Mouse (Mus musculus) activated CD4-positive, CD25-positive, alpha-beta regulatory T cell, adult 9 weeks (primary cell): ENCODE data around the gene Urgcp. TPM values are rescaled to one million over a fixed set of nuclear protein-coding genes. Genes with fewer than 3 reads are reported as not detected.

ENCODE experiments used
- polyA plus RNA-seq: library from polyadenylated mRNA; unstranded; fragments of 100-300 nt; shearing (Covaris generic); gene quantifications from one replicate; pipeline ENCODE4 v1.2.1, GENCODE M21; 2017

Urgcp gene
- 31.9 TPM for polyA plus RNA-seq

GRCm38 (mm10) chr11:5761820-5762632 is at the start of gene Urgcp:
Gene Urgcp, minus strand, starts transcription at chr11:5762376.

GRCm38 (mm10) chr11:5803551-5803981 is 41.4 kb upstream of the Urgcp start, which contains the start of gene Pgam2:
Gene Pgam2, minus strand, starts transcription at chr11:5803733.

GRCm38 (mm10) chr11:5788056-5789014 is 26.2 kb upstream of the Urgcp start, which contains the start of gene Dbnl:
Gene Dbnl, plus strand, starts transcription at chr11:5788488.

GRCm38 (mm10) chr11:5715630-5716105 is 46.5 kb downstream of the Urgcp start, which contains the start of gene Mrps24:
Gene Mrps24, minus strand, starts transcription at chr11:5715680.

Other genes starting within 250 kb of the Urgcp start
- 57.2 TPM for gene Xbp1, start 241.7 kb downstream of the Urgcp start, polyA plus RNA-seq
- 5.1 TPM for gene Ccdc117, start 220.2 kb downstream of the Urgcp start, polyA plus RNA-seq
- gene Ankrd36, start 192.7 kb downstream of the Urgcp start, polyA plus RNA-seq, result 0.26 TPM
- gene Mrps24, start 46.7 kb downstream of the Urgcp start, polyA plus RNA-seq, result 41.0 TPM
- gene Dbnl, start 26.1 kb upstream of the Urgcp start, polyA plus RNA-seq, result 296 TPM
- 4.2 TPM for gene Pgam2, start 41.4 kb upstream of the Urgcp start, polyA plus RNA-seq
- 39.0 TPM for gene Polm, start 75.6 kb upstream of the Urgcp start, polyA plus RNA-seq
- 0.78 TPM for gene Aebp1, start 99.6 kb upstream of the Urgcp start, polyA plus RNA-seq
- 67.9 TPM for gene Pold2, start 115.9 kb upstream of the Urgcp start, polyA plus RNA-seq
- gene Myl7, start 136.4 kb upstream of the Urgcp start, polyA plus RNA-seq, result not detected
- gene Gck, start 187.7 kb upstream of the Urgcp start, polyA plus RNA-seq, result not detected
- 63.7 TPM for gene Ykt6, start 193.3 kb upstream of the Urgcp start, polyA plus RNA-seq